Mouse (Mus musculus) thymus, adult 2 months (tissue): ENCODE measurements at regions not wholly inside any gene's neighbourhood (a gene's known extent, or its start where the extent isn't known, plus 50 kb on each side); places are given as distances from the start of the nearest gene placed in this dataset.

Experiments used
- CTCF ChIP-seq: fragments of 200-500 bp; IDR thresholded peaks from 2 replicates; pipeline ENCODE4 v1.5.1; 2012; ENCODE audit warnings: mild to moderate bottlenecking, control low read depth, low read length, moderate library complexity, borderline replicate concordance; ENCODE audit not compliant: control insufficient read depth, poor library complexity, insufficient read depth; ENCODE audit errors: extremely low read depth
- POLR2A ChIP-seq: fragments of 200-500 bp; IDR thresholded peaks from 2 replicates; pipeline ENCODE4 v1.6.1; 2012; ENCODE audit warnings: mild to moderate bottlenecking, low read length, control low read depth, moderate library complexity; ENCODE audit not compliant: control insufficient read depth, poor library complexity, insufficient read depth; ENCODE audit errors: extremely low read depth

GRCm38 (mm10) chr19:35263101-35263500 is 340.9 kb downstream of the Kif20b start:
- TF ChIP-seq CTCF = no peak
- TF ChIP-seq POLR2A = no peak
